Mouse (Mus musculus): ENCODE measurements around the gene Syt12. TPM values are rescaled to one million over a fixed set of nuclear protein-coding genes. Genes with fewer than 3 reads are reported as not detected.
A peak's percentile ranks its signal among the peaks of the same experiment; 100 is the strongest.

Gene Syt12
- polyA plus RNA-seq, 1 experiment from 2014 or later: 2.8 TPM

- Histone ChIP-seq H3K36me3 (ENCODE audit: insufficient read depth, low read length) (peaks cover 33% of the 10 kb centered on the region), H3K4me3 (ENCODE audit: low read length) (no peak overlapping the region)
These were observed 54.7 kb downstream of the Syt12 start for GRCm38 (mm10) chr19:4422581-4422980.

GRCm38 (mm10) chr19:4420153-4420910 is 56.9 kb downstream of the Syt12 start:
- Histone ChIP-seq H3K9ac (replicated peaks; ENCODE audit: low read length) (no peak overlapping the region), H3K4me3 (ENCODE audit: low read length) (no peak overlapping the region), H3K36me3 (ENCODE audit: insufficient read depth, low read length) (peaks cover 17% of the 10 kb centered on the region), H3K4me1 (ENCODE audit: insufficient read depth, low read length) (no peaks in the 10 kb centered on the region), H3K27ac (ENCODE audit: low read length) (no peak overlapping the region), H3K27me3 (ENCODE audit: insufficient read depth, low read length) (no peaks in the 10 kb centered on the region), H3K9me3 (ENCODE audit: low read length) (no peaks in the 10 kb centered on the region), H3K4me2 (replicated peaks; ENCODE audit: low read depth, low read length) (no peak overlapping the region)
- 88% methylated on average over 8 of the region's 8 CpGs for WGBS
- no peak for ATAC-seq (ENCODE audit: low FRiP score, low TSS enrichment)

More at GRCm38 (mm10) chr19:4422581-4422980, 54.7 kb downstream of the Syt12 start:
- ATAC-seq (ENCODE audit: low FRiP score, low TSS enrichment): no peak
- no peak overlapping the region for H3K9ac ChIP-seq (replicated peaks; ENCODE audit: low read length)
- no peak overlapping the region for H3K4me2 ChIP-seq (replicated peaks; ENCODE audit: low read depth, low read length)
- H3K9me3 ChIP-seq (ENCODE audit: low read length): no peaks in the 10 kb centered on the region
- 95% methylated on average over 3 of the region's 3 CpGs for whole genome bisulfite sequencing
- no peaks in the 10 kb centered on the region for H3K4me1 ChIP-seq (ENCODE audit: insufficient read depth, low read length)
- H3K27me3 ChIP-seq (ENCODE audit: insufficient read depth, low read length): no peaks in the 10 kb centered on the region
- H3K27ac ChIP-seq (ENCODE audit: low read length): no peak overlapping the region

GRCm38 (mm10) chr19:4419711-4420110 is 57.5 kb downstream of the Syt12 start:
- H3K27me3 ChIP-seq (ENCODE audit: insufficient read depth, low read length): no peaks in the 10 kb centered on the region
- no peak for ATAC-seq (ENCODE audit: low FRiP score, low TSS enrichment)
- H3K36me3 ChIP-seq (ENCODE audit: insufficient read depth, low read length): peaks cover 11% of the 10 kb centered on the region
- H3K27ac ChIP-seq (ENCODE audit: low read length): no peak overlapping the region
- H3K9me3 ChIP-seq (ENCODE audit: low read length): no peaks in the 10 kb centered on the region
- no peak overlapping the region for H3K4me3 ChIP-seq (ENCODE audit: low read length)
- H3K9ac ChIP-seq (replicated peaks; ENCODE audit: low read length): no peak overlapping the region
- 95% methylated on average over 5 of the region's 5 CpGs for WGBS
- no peak overlapping the region for H3K4me2 ChIP-seq (replicated peaks; ENCODE audit: low read depth, low read length)
- no peaks in the 10 kb centered on the region for H3K4me1 ChIP-seq (ENCODE audit: insufficient read depth, low read length)

GRCm38 (mm10) chr19:4417713-4418112 is 59.5 kb downstream of the Syt12 start:
- Histone ChIP-seq H3K4me1 (ENCODE audit: insufficient read depth, low read length) (no peaks in the 10 kb centered on the region), H3K27ac (ENCODE audit: low read length) (no peak overlapping the region), H3K27me3 (ENCODE audit: insufficient read depth, low read length) (no peaks in the 10 kb centered on the region), H3K4me2 (replicated peaks; ENCODE audit: low read depth, low read length) (no peak overlapping the region), H3K9ac (replicated peaks; ENCODE audit: low read length) (no peak overlapping the region), H3K36me3 (ENCODE audit: insufficient read depth, low read length) (peaks cover 4% of the 10 kb centered on the region), H3K4me3 (ENCODE audit: low read length) (no peak overlapping the region), H3K9me3 (ENCODE audit: low read length) (no peaks in the 10 kb centered on the region)
- no peak for ATAC-seq (ENCODE audit: low FRiP score, low TSS enrichment)

GRCm38 (mm10) chr19:4417183-4417582 is 60.1 kb downstream of the Syt12 start:
- 0% methylated on average over 1 of the region's 1 CpGs for WGBS
- Histone ChIP-seq H3K9me3 (ENCODE audit: low read length) (no peaks in the 10 kb centered on the region), H3K4me2 (replicated peaks; ENCODE audit: low read depth, low read length) (no peak overlapping the region), H3K4me1 (ENCODE audit: insufficient read depth, low read length) (no peaks in the 10 kb centered on the region), H3K4me3 (ENCODE audit: low read length) (no peak overlapping the region), H3K27me3 (ENCODE audit: insufficient read depth, low read length) (no peaks in the 10 kb centered on the region), H3K36me3 (ENCODE audit: insufficient read depth, low read length) (peaks cover 4% of the 10 kb centered on the region), H3K9ac (replicated peaks; ENCODE audit: low read length) (no peak overlapping the region), H3K27ac (ENCODE audit: low read length) (no peak overlapping the region)
- ATAC-seq (ENCODE audit: low FRiP score, low TSS enrichment): peak; percentile 74; the same call in 1 of the 2 replicates

- WGBS: 87% methylated on average over 1 of the region's 1 CpGs
- no peak overlapping the region for H3K27ac ChIP-seq (ENCODE audit: low read length)
- H3K4me3 ChIP-seq (ENCODE audit: low read length): no peak overlapping the region
- H3K4me1 ChIP-seq (ENCODE audit: insufficient read depth, low read length): no peaks in the 10 kb centered on the region
- no peak overlapping the region for H3K4me2 ChIP-seq (replicated peaks; ENCODE audit: low read depth, low read length)
- no peak for ATAC-seq (ENCODE audit: low FRiP score, low TSS enrichment)
- H3K36me3 ChIP-seq (ENCODE audit: insufficient read depth, low read length): no peaks in the 10 kb centered on the region
- H3K9me3 ChIP-seq (ENCODE audit: low read length): no peaks in the 10 kb centered on the region
- H3K9ac ChIP-seq (replicated peaks; ENCODE audit: low read length): no peak overlapping the region
- no peaks in the 10 kb centered on the region for H3K27me3 ChIP-seq (ENCODE audit: insufficient read depth, low read length)
These were observed 62.6 kb downstream of the Syt12 start for GRCm38 (mm10) chr19:4414631-4415030.

GRCm38 (mm10) chr19:4409062-4409461 is 68.2 kb downstream of the Syt12 start:
- H3K36me3 ChIP-seq (ENCODE audit: insufficient read depth, low read length): no peaks in the 10 kb centered on the region

GRCm38 (mm10) chr19:4404840-4405239 is 72.4 kb downstream of the Syt12 start:
- 91% methylated on average over 2 of the region's 2 CpGs for WGBS
- Histone ChIP-seq H3K4me2 (replicated peaks; ENCODE audit: low read depth, low read length) (no peak overlapping the region), H3K4me3 (ENCODE audit: low read length) (no peak overlapping the region), H3K27ac (ENCODE audit: low read length) (no peak overlapping the region), H3K9ac (replicated peaks; ENCODE audit: low read length) (no peak overlapping the region), H3K36me3 (ENCODE audit: insufficient read depth, low read length) (no peaks in the 10 kb centered on the region), H3K27me3 (ENCODE audit: insufficient read depth, low read length) (no peaks in the 10 kb centered on the region), H3K4me1 (ENCODE audit: insufficient read depth, low read length) (no peaks in the 10 kb centered on the region), H3K9me3 (ENCODE audit: low read length) (no peaks in the 10 kb centered on the region)
- no peak for ATAC-seq (ENCODE audit: low FRiP score, low TSS enrichment)

More at GRCm38 (mm10) chr19:4409062-4409461, 68.2 kb downstream of the Syt12 start:
- no peak overlapping the region for H3K4me2 ChIP-seq (replicated peaks; ENCODE audit: low read depth, low read length)
- H3K9ac ChIP-seq (replicated peaks; ENCODE audit: low read length): no peak overlapping the region
- 67% methylated on average over 2 of the region's 2 CpGs for WGBS
- no peaks in the 10 kb centered on the region for H3K9me3 ChIP-seq (ENCODE audit: low read length)
- H3K4me1 ChIP-seq (ENCODE audit: insufficient read depth, low read length): no peaks in the 10 kb centered on the region
- no peak overlapping the region for H3K27ac ChIP-seq (ENCODE audit: low read length)
- no peak overlapping the region for H3K4me3 ChIP-seq (ENCODE audit: low read length)
- no peaks in the 10 kb centered on the region for H3K27me3 ChIP-seq (ENCODE audit: insufficient read depth, low read length)
- no peak for ATAC-seq (ENCODE audit: low FRiP score, low TSS enrichment)

GRCm38 (mm10) chr19:4398959-4399358 is 78.3 kb downstream of the Syt12 start:
- H3K4me2 ChIP-seq (replicated peaks; ENCODE audit: low read depth, low read length): peak overlapping the region; percentile 87; the same call in 1 of the 2 replicates
- no peak overlapping the region for H3K27ac ChIP-seq (ENCODE audit: low read length)
- WGBS: 79% methylated on average over 4 of the region's 4 CpGs
- no peaks in the 10 kb centered on the region for H3K36me3 ChIP-seq (ENCODE audit: insufficient read depth, low read length)
- H3K4me1 ChIP-seq (ENCODE audit: insufficient read depth, low read length): peaks cover 15% of the 10 kb centered on the region
- no peak overlapping the region for H3K4me3 ChIP-seq (ENCODE audit: low read length)
- H3K9me3 ChIP-seq (ENCODE audit: low read length): no peaks in the 10 kb centered on the region
- no peaks in the 10 kb centered on the region for H3K27me3 ChIP-seq (ENCODE audit: insufficient read depth, low read length)
- ATAC-seq (ENCODE audit: low FRiP score, low TSS enrichment): no peak
- no peak overlapping the region for H3K9ac ChIP-seq (replicated peaks; ENCODE audit: low read length)

- peaks cover 17% of the 10 kb centered on the region for H3K4me1 ChIP-seq (ENCODE audit: insufficient read depth, low read length)
- peak overlapping the region; percentile 82 for H3K9ac ChIP-seq (replicated peaks; ENCODE audit: low read length)
- WGBS: 43% methylated on average over 8 of the region's 8 CpGs
- peak overlapping the region; percentile 83 for H3K27ac ChIP-seq (ENCODE audit: low read length)
- ATAC-seq (ENCODE audit: low FRiP score, low TSS enrichment): no peak
- H3K4me2 ChIP-seq (replicated peaks; ENCODE audit: low read depth, low read length): peak overlapping the region; percentile 87
- peak overlapping the region; percentile 98 for H3K4me3 ChIP-seq (ENCODE audit: low read length)
- no peaks in the 10 kb centered on the region for H3K36me3 ChIP-seq (ENCODE audit: insufficient read depth, low read length)
- no peaks in the 10 kb centered on the region for H3K27me3 ChIP-seq (ENCODE audit: insufficient read depth, low read length)
- no peaks in the 10 kb centered on the region for H3K9me3 ChIP-seq (ENCODE audit: low read length)
These were observed 78.7 kb downstream of the Syt12 start for GRCm38 (mm10) chr19:4398630-4398948.
